Mouse (Mus musculus) ES-Bruce4 (cell line): ENCODE data around the gene Rbm33.

Experiments
- CTCF ChIP-seq: IDR thresholded peaks from one replicate; pipeline ENCODE4 v1.8.1; 2011; ENCODE audit warnings: low read depth, low read length
- EP300 ChIP-seq: IDR thresholded peaks from 2 replicates; pipeline ENCODE4 v1.6.1; 2011; ENCODE audit warnings: low read depth, low read length; ENCODE audit not compliant: insufficient read depth
- POLR2A ChIP-seq: IDR thresholded peaks from one replicate; pipeline ENCODE4 v1.8.1; 2011; ENCODE audit warnings: low read length; ENCODE audit not compliant: insufficient read depth

GRCm38 (mm10) chr5:28406662-28407061 is 89.7 kb downstream of the Rbm33 start:
- TF ChIP-seq POLR2A (no peak), EP300 (no peak), CTCF (no peak)
